Mouse (Mus musculus) kidney, postnatal 0 days (tissue): Measurements from ENCODE around the gene Slc35e2. TPM values are rescaled to one million over a fixed set of nuclear protein-coding genes. Genes with fewer than 3 reads are reported as not detected.

ENCODE experiments used
- ATAC-seq: fragments of 200-750 bp; cut with Nextera tagmentation; replicated peaks from 2 replicates; pipeline ENCODE4 v1.8.0; 2017; ENCODE audit warnings: low read depth, moderate number of reproducible peaks, moderate TSS enrichment, moderate library complexity; ENCODE audit not compliant: low FRiP score
- DNase-seq: peaks from one replicate; pipeline ENCODE4 v3.0.0-alpha.2; 2016; ENCODE audit warnings: low spot score
- H3K27ac ChIP-seq: fragments of 300-500 bp; sonication (generic); 2 replicates; pipeline ENCODE4 v1.5.1; 2014; ENCODE audit warnings: mild to moderate bottlenecking
- H3K27me3 ChIP-seq: fragments of 300-500 bp; sonication (generic); 2 replicates; pipeline ENCODE4 v1.6.1; 2014; ENCODE audit warnings: low read length, mixed read lengths; ENCODE audit not compliant: insufficient read depth
- H3K36me3 ChIP-seq: fragments of 300-500 bp; sonication (generic); 2 replicates; pipeline ENCODE4 v1.6.1; 2014; ENCODE audit warnings: low read length, mixed read lengths; ENCODE audit not compliant: insufficient read depth
- H3K4me1 ChIP-seq: fragments of 300-500 bp; sonication (generic); replicated peaks from 2 replicates; pipeline ENCODE4 v1.6.1; 2014; ENCODE audit warnings: antibody characterized with exemption, low read length, mixed read lengths; ENCODE audit not compliant: insufficient read depth
- H3K4me2 ChIP-seq: fragments of 300-500 bp; sonication (generic); 2 replicates; pipeline ENCODE4 v1.6.1; 2014; ENCODE audit warnings: mild to moderate bottlenecking, low read length, moderate library complexity, mixed read lengths
- H3K4me3 ChIP-seq: fragments of 300-500 bp; sonication (generic); replicated peaks from 2 replicates; pipeline ENCODE4 v1.5.1; 2014; ENCODE audit warnings: low read depth, low read length
- H3K9ac ChIP-seq: fragments of 300-500 bp; sonication (generic); 2 replicates; pipeline ENCODE4 v1.6.1; 2014; ENCODE audit warnings: low read depth, low read length
- H3K9me3 ChIP-seq: fragments of 300-500 bp; sonication (generic); replicated peaks from 2 replicates; pipeline ENCODE4 v1.6.1; 2016; ENCODE audit warnings: low read length, inconsistent platforms, mixed read lengths
- CTCF ChIP-seq: IDR thresholded peaks from 2 replicates; pipeline ENCODE4 v1.5.1; 2016; ENCODE audit warnings: antibody characterized with exemption, low read depth, mild to moderate bottlenecking, moderate library complexity
- WGBS: fragments of 180-500 bp; shearing (Covaris S2); extraction: QIAGEN DNeasy Blood & Tissue Kit; methylation state at CpG from one replicate; pipeline ENCODE4 v1.1.7; 2014; 5-methylcytosine and 5-hydroxymethylcytosine counted together
- polyA plus RNA-seq: library from polyadenylated mRNA; unstranded; fragments of >200 nt; fragmentation: Nextera tagmentation; extraction: Ambion mirVana; gene quantifications from 2 replicates; pipeline ENCODE4 v1.2.1, GENCODE M21; 2015

Gene Slc35e2
- polyA plus RNA-seq, 1 experiment from 2014 or later = 6.6 TPM

- TF ChIP-seq CTCF = no peak
- Histone ChIP-seq H3K9ac (no peak overlapping the region), H3K27ac (no peak overlapping the region), H3K36me3 (peaks cover 31% of the 10 kb centered on the region), H3K27me3 (no peaks in the 10 kb centered on the region), H3K4me1 (no peaks in the 10 kb centered on the region), H3K4me2 (no peak overlapping the region), H3K4me3 (no peak overlapping the region), H3K9me3 (no peaks in the 10 kb centered on the region)
- ATAC-seq (no peak; the same call in 1 of the 2 replicates), DNase-seq (no peak)
- 83% methylated on average over 6 of the region's 6 CpGs for WGBS
Observed at GRCm38 (mm10) chr4:155582279-155582905, 18.8 kb upstream of the Slc35e2 start.

GRCm38 (mm10) chr4:155589356-155589755 lies 11.9 kb upstream of the Slc35e2 start:
- H3K9ac ChIP-seq = no peak overlapping the region
- H3K36me3 ChIP-seq = peaks cover 37% of the 10 kb centered on the region
- WGBS = 86% methylated on average over 5 of the region's 5 CpGs
- no peak overlapping the region for H3K4me3 ChIP-seq
- no peak for DNase-seq
- no peak overlapping the region for H3K27ac ChIP-seq
- no peaks in the 10 kb centered on the region for H3K9me3 ChIP-seq
- no peak overlapping the region for H3K4me2 ChIP-seq
- TF ChIP-seq CTCF = no peak
- no peaks in the 10 kb centered on the region for H3K4me1 ChIP-seq
- H3K27me3 ChIP-seq = no peaks in the 10 kb centered on the region
- no peak for ATAC-seq

DNA sequence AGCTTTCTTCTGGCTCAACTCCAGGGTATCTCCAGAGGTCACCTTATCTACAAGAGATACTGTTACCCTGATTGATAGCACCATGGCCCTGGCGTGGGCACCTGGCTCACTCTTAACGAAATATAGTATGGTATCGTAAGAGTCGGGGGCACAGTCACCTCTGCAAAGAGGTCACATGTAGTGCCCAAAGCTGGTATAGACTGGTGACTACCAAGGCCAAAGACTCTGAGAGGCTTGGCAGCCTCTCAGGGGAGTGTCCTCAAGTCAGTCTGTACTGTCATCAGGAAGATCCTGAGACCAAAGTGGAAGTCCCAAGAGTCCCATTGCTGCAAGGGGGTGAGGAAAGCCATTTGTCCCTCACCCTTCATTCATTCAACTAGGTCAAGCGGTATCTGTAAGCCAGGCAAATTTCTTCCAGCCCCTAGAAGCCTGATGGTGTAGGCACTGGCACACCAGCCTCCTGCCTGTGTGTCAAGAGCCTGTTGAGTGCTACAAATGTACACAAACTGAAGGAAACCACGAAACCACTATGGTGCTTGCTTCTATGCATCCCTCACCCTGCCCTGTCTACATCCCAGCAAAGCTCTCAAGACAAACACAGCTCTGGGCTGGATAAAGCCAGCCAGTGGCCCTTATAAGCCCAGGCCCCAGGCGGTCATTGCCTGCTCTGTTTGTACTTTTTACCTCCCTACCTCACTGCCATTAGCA lies 10.1 kb upstream of the Slc35e2 start:
- DNase-seq (no peak), ATAC-seq (no peak)
- no peak for TF ChIP-seq CTCF
- Histone ChIP-seq H3K27ac (no peak overlapping the region), H3K9me3 (no peaks in the 10 kb centered on the region), H3K4me2 (no peak overlapping the region), H3K27me3 (no peaks in the 10 kb centered on the region), H3K4me3 (no peak overlapping the region), H3K9ac (no peak overlapping the region), H3K4me1 (no peaks in the 10 kb centered on the region), H3K36me3 (peaks cover 23% of the 10 kb centered on the region)
- 85% methylated on average over 7 of the region's 7 CpGs for WGBS

GRCm38 (mm10) chr4:155593780-155594179 lies 7.4 kb upstream of the Slc35e2 start:
- H3K36me3 ChIP-seq = peaks cover 8% of the 10 kb centered on the region

GRCm38 (mm10) chr4:155595777-155596176 lies 5.4 kb upstream of the Slc35e2 start:
- Histone ChIP-seq H3K9me3 (no peaks in the 10 kb centered on the region), H3K27me3 (no peaks in the 10 kb centered on the region), H3K4me2 (no peak overlapping the region), H3K36me3 (no peaks in the 10 kb centered on the region), H3K4me3 (no peak overlapping the region), H3K27ac (no peak overlapping the region), H3K9ac (no peak overlapping the region), H3K4me1 (no peaks in the 10 kb centered on the region)
- DNase-seq = no peak
- 83% methylated on average over 3 of the region's 3 CpGs for WGBS
- ATAC-seq = no peak
- no peak for TF ChIP-seq CTCF

More at GRCm38 (mm10) chr4:155593780-155594179, 7.4 kb upstream of the Slc35e2 start:
- 63% methylated on average over 1 of the region's 1 CpGs for WGBS
- Histone ChIP-seq H3K9ac (no peak overlapping the region), H3K4me1 (no peaks in the 10 kb centered on the region), H3K9me3 (no peaks in the 10 kb centered on the region), H3K27me3 (no peaks in the 10 kb centered on the region), H3K4me2 (no peak overlapping the region), H3K4me3 (no peak overlapping the region), H3K27ac (no peak overlapping the region)
- ATAC-seq (no peak), DNase-seq (no peak)
- TF ChIP-seq CTCF = no peak

- no peaks in the 10 kb centered on the region for H3K27me3 ChIP-seq
- H3K9me3 ChIP-seq = no peaks in the 10 kb centered on the region
- H3K4me2 ChIP-seq = no peak overlapping the region
- WGBS = 59% methylated on average over 5 of the region's 5 CpGs
- no peaks in the 10 kb centered on the region for H3K4me1 ChIP-seq
- no peak overlapping the region for H3K4me3 ChIP-seq
- H3K27ac ChIP-seq = no peak overlapping the region
- no peaks in the 10 kb centered on the region for H3K36me3 ChIP-seq
- no peak overlapping the region for H3K9ac ChIP-seq
- ATAC-seq (no peak), DNase-seq (no peak)
- TF ChIP-seq CTCF = no peak
Observed at GRCm38 (mm10) chr4:155596606-155597005, 4.6 kb upstream of the Slc35e2 start.
